Mouse (Mus musculus) fibroblast of lung, adult 2 months (primary cell): Measurements from ENCODE around the gene Ccser1.
A peak's percentile ranks its signal among the peaks of the same experiment; 100 is the strongest.

Experiments used
- DNase-seq: peaks from one replicate; pipeline ENCODE4 v3.0.0-alpha.2; 2011; ENCODE audit warnings: low read depth

Ccser1 gene

GRCm38 (mm10) chr6:61300441-61300840 is 120.3 kb downstream of the Ccser1 start:
- no peak for DNase-seq

GRCm38 (mm10) chr6:61300975-61301374 is 120.9 kb downstream of the Ccser1 start:
- no peak for DNase-seq

- no peak for DNase-seq
Measured at GRCm38 (mm10) chr6:61301631-61302030, 121.5 kb downstream of the Ccser1 start.

GRCm38 (mm10) chr6:61311324-61312091 is 131.4 kb downstream of the Ccser1 start:
- no peak for DNase-seq

GRCm38 (mm10) chr6:61315884-61316601 is 135.9 kb downstream of the Ccser1 start:
- peak; percentile 13 for DNase-seq

GRCm38 (mm10) chr6:61320842-61321241 is 140.7 kb downstream of the Ccser1 start:
- DNase-seq: no peak

GRCm38 (mm10) chr6:61322328-61322727 is 142.2 kb downstream of the Ccser1 start:
- no peak for DNase-seq

- DNase-seq: no peak
Measured at GRCm38 (mm10) chr6:61326131-61326530, 146.0 kb downstream of the Ccser1 start.

GRCm38 (mm10) chr6:61328981-61329380 is 148.9 kb downstream of the Ccser1 start:
- DNase-seq: no peak

- no peak for DNase-seq
Measured at GRCm38 (mm10) chr6:61329593-61330540, 149.7 kb downstream of the Ccser1 start.

GRCm38 (mm10) chr6:61334466-61334865 is 154.3 kb downstream of the Ccser1 start:
- no peak for DNase-seq

- no peak for DNase-seq
Measured at GRCm38 (mm10) chr6:61347045-61347838, 167.1 kb downstream of the Ccser1 start.

- DNase-seq: no peak
Measured at GRCm38 (mm10) chr6:61363722-61364121, 183.6 kb downstream of the Ccser1 start.

GRCm38 (mm10) chr6:61382526-61382925 is 202.4 kb downstream of the Ccser1 start:
- no peak for DNase-seq

- no peak for DNase-seq
Measured at GRCm38 (mm10) chr6:61382991-61383390, 202.9 kb downstream of the Ccser1 start.

GRCm38 (mm10) chr6:61387046-61387445 is 206.9 kb downstream of the Ccser1 start:
- no peak for DNase-seq

- DNase-seq: no peak
Measured at GRCm38 (mm10) chr6:61427490-61427889, 247.4 kb downstream of the Ccser1 start.

- DNase-seq: no peak
Measured at GRCm38 (mm10) chr6:61430881-61431725, 251.0 kb downstream of the Ccser1 start.

GRCm38 (mm10) chr6:61431726-61431984 is 251.5 kb downstream of the Ccser1 start:
- no peak for DNase-seq

GRCm38 (mm10) chr6:61432167-61432566 is 252.0 kb downstream of the Ccser1 start:
- no peak for DNase-seq

GRCm38 (mm10) chr6:61432703-61433102 is 252.6 kb downstream of the Ccser1 start:
- DNase-seq: no peak
